Mouse (Mus musculus): ENCODE data around the gene Rnf220. TPM values are rescaled to one million over a fixed set of nuclear protein-coding genes. Genes with fewer than 3 reads are reported as not detected.
A peak's percentile ranks its signal among the peaks of the same experiment; 100 is the strongest.

Rnf220 gene
- polyA plus RNA-seq (2012; ENCODE audit: insufficient read depth, insufficient read length, missing spikeins) = 84.5 and 108 TPM in 2 replicates

GRCm38 (mm10) chr4:117496482-117497165 is at the start of gene Rnf220:
Gene Rnf220 (minus strand): TSS chr4:117497052.
- H3K4me1 ChIP-seq (ENCODE audit: control insufficient read depth, insufficient read depth, low read length) = no peaks in the 10 kb centered on the region
- TF ChIP-seq POLR2A (IDR thresholded peaks at IDR 0.05; ENCODE audit: borderline replicate concordance, low read depth, low read length) (no peak), CTCF (IDR thresholded peaks at IDR 0.05; ENCODE audit: low read depth, low read length) (no peak)
- no peak within 1 kb of the TSS for H3K4me3 ChIP-seq (ENCODE audit: insufficient read depth, low read length)
- no peak within 1 kb of the TSS for H3K27ac ChIP-seq (ENCODE audit: insufficient read depth, low read depth, low read length)

- Histone ChIP-seq H3K4me1 (ENCODE audit: control insufficient read depth, insufficient read depth, low read length) (peaks cover 20% of the 10 kb centered on the region), H3K4me3 (ENCODE audit: insufficient read depth, low read length) (no peak overlapping the region), H3K27ac (ENCODE audit: insufficient read depth, low read depth, low read length) (no peak overlapping the region)
- TF ChIP-seq POLR2A (IDR thresholded peaks at IDR 0.05; ENCODE audit: borderline replicate concordance, low read depth, low read length) (no peak), CTCF (IDR thresholded peaks at IDR 0.05; ENCODE audit: low read depth, low read length) (no peak)
Observed at GRCm38 (mm10) chr4:117546616-117547015, 49.8 kb upstream of the Rnf220 start.

GRCm38 (mm10) chr4:117545448-117545847 is 48.6 kb upstream of the Rnf220 start:
- TF ChIP-seq CTCF (IDR thresholded peaks at IDR 0.05; ENCODE audit: low read depth, low read length) (no peak), POLR2A (IDR thresholded peaks at IDR 0.05; ENCODE audit: borderline replicate concordance, low read depth, low read length) (no peak)
- Histone ChIP-seq H3K4me3 (ENCODE audit: insufficient read depth, low read length) (no peak overlapping the region), H3K4me1 (ENCODE audit: control insufficient read depth, insufficient read depth, low read length) (peaks cover 17% of the 10 kb centered on the region), H3K27ac (ENCODE audit: insufficient read depth, low read depth, low read length) (peak overlapping the region; percentile 56)

GRCm38 (mm10) chr4:117540571-117540970 is 43.7 kb upstream of the Rnf220 start:
- Histone ChIP-seq H3K4me1 (ENCODE audit: control insufficient read depth, insufficient read depth, low read length) (peaks cover 13% of the 10 kb centered on the region), H3K27ac (ENCODE audit: insufficient read depth, low read depth, low read length) (no peak overlapping the region), H3K4me3 (ENCODE audit: insufficient read depth, low read length) (no peak overlapping the region)
- TF ChIP-seq CTCF (IDR thresholded peaks at IDR 0.05; ENCODE audit: low read depth, low read length) = no peak
- no peak for TF ChIP-seq POLR2A (IDR thresholded peaks at IDR 0.05; ENCODE audit: borderline replicate concordance, low read depth, low read length)

- Histone ChIP-seq H3K27ac (ENCODE audit: insufficient read depth, low read depth, low read length) (no peak overlapping the region), H3K4me3 (ENCODE audit: insufficient read depth, low read length) (no peak overlapping the region), H3K4me1 (ENCODE audit: control insufficient read depth, insufficient read depth, low read length) (peaks cover 6% of the 10 kb centered on the region)
- TF ChIP-seq CTCF (IDR thresholded peaks at IDR 0.05; ENCODE audit: low read depth, low read length) = no peak
Observed at GRCm38 (mm10) chr4:117539329-117539980, 42.6 kb upstream of the Rnf220 start.

- peaks cover 6% of the 10 kb centered on the region for H3K4me1 ChIP-seq (ENCODE audit: control insufficient read depth, insufficient read depth, low read length)
- no peak overlapping the region for H3K4me3 ChIP-seq (ENCODE audit: insufficient read depth, low read length)
- no peak overlapping the region for H3K27ac ChIP-seq (ENCODE audit: insufficient read depth, low read depth, low read length)
- no peak for TF ChIP-seq POLR2A (IDR thresholded peaks at IDR 0.05; ENCODE audit: borderline replicate concordance, low read depth, low read length)
- no peak for TF ChIP-seq CTCF (IDR thresholded peaks at IDR 0.05; ENCODE audit: low read depth, low read length)
Observed at GRCm38 (mm10) chr4:117537002-117537401, 40.1 kb upstream of the Rnf220 start.

GRCm38 (mm10) chr4:117535496-117536200 is 38.8 kb upstream of the Rnf220 start:
- H3K4me3 ChIP-seq (ENCODE audit: insufficient read depth, low read length) = no peak overlapping the region
- no peak overlapping the region for H3K27ac ChIP-seq (ENCODE audit: insufficient read depth, low read depth, low read length)
- TF ChIP-seq CTCF (IDR thresholded peaks at IDR 0.05; ENCODE audit: low read depth, low read length) (no peak), POLR2A (IDR thresholded peaks at IDR 0.05; ENCODE audit: borderline replicate concordance, low read depth, low read length) (no peak)
- peaks cover 6% of the 10 kb centered on the region for H3K4me1 ChIP-seq (ENCODE audit: control insufficient read depth, insufficient read depth, low read length)

GRCm38 (mm10) chr4:117529843-117530242 is 33.0 kb upstream of the Rnf220 start:
- no peak overlapping the region for H3K27ac ChIP-seq (ENCODE audit: insufficient read depth, low read depth, low read length)
- no peaks in the 10 kb centered on the region for H3K4me1 ChIP-seq (ENCODE audit: control insufficient read depth, insufficient read depth, low read length)
- H3K4me3 ChIP-seq (ENCODE audit: insufficient read depth, low read length) = no peak overlapping the region
- TF ChIP-seq CTCF (IDR thresholded peaks at IDR 0.05; ENCODE audit: low read depth, low read length) (no peak), POLR2A (IDR thresholded peaks at IDR 0.05; ENCODE audit: borderline replicate concordance, low read depth, low read length) (no peak)

GRCm38 (mm10) chr4:117527952-117528351 is 31.1 kb upstream of the Rnf220 start:
- H3K4me3 ChIP-seq (ENCODE audit: insufficient read depth, low read length) = no peak overlapping the region
- H3K27ac ChIP-seq (ENCODE audit: insufficient read depth, low read depth, low read length) = no peak overlapping the region
- no peaks in the 10 kb centered on the region for H3K4me1 ChIP-seq (ENCODE audit: control insufficient read depth, insufficient read depth, low read length)
- TF ChIP-seq POLR2A (IDR thresholded peaks at IDR 0.05; ENCODE audit: borderline replicate concordance, low read depth, low read length) = no peak
- TF ChIP-seq CTCF (IDR thresholded peaks at IDR 0.05; ENCODE audit: low read depth, low read length) = peak; percentile 21; the same call in 1 of the 2 replicates
